In the genomic region with DNA sequence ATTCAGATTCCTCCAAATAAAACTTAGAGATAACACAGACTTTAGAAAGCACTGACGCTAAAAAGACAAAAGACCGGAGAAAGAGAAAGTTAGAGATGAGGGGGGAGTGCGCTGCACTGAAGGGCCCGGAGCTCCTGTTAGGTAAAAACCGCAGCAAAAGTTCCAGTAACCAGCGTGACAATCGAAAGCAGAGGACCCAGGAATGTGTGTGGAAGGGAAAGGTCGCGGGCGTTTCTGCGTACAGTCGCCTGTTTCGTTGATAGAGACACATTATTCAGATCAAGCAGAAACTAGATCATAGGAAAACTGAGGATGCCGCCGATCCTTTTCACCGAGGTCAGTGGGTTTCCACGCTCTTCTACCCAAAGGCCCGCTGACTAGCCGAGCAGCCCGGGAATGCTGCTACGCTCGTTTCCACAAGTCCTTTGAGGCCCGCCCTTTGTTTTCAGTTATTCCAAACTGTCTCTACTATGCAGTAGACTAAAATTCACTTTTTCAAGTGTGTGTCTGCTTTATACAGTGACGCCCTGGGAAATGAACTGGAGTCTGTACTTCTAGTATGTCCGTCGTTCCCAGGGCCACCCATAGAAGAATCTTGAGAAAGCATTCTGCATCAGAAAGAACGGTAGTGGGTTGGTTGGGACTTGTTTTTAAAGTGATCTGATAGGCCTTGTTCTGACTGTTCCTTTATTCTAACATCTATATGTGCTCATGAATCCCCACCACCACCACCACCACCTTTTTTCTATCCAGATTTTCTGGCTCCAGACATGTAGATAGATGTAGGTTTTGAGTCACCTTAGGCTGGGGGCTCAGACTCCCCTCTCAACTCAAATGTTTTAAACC, we compare ENCODE assay signal across 9 mouse cellular contexts. TPM values are rescaled to one million over a fixed set of nuclear protein-coding genes. Genes with fewer than 3 reads are reported as not detected.
DNase-seq lines count a peak whose midpoint lies in the region; ATAC-seq and TF ChIP-seq lines count a peak whose summit lies in the region.
"Had no signal": no experiment of that assay in that cellular context is flagged by ENCODE, and none has a peak within 500 bp of the region (broad histone marks: within the 10 kb centered on the region; RNA-seq: fewer than 3 reads in every experiment).

No protein-coding gene starts in this region.

- DNase-seq in layer of hippocampus, adult 2 months (ENCODE audit: low spot score in 2 of 2), result no peak
- DNase-seq in layer of hippocampus, adult 18-20 months (ENCODE audit: low spot score in 2 of 2), result no peak
- DNase-seq in liver, result peak; percentile 54
- peak; percentile 56 to 60 for DNase-seq in thymus, postnatal 36 days

- no peaks in the 10 kb centered on the region for H3K27me3 ChIP-seq in hindbrain, embryonic 12.5 days
- no peaks in the 10 kb centered on the region for H3K27me3 ChIP-seq in midbrain, embryonic 16.5 days (ENCODE audit: control insufficient read depth, insufficient read depth, low read depth, low read length)

- H3K27ac ChIP-seq in layer of hippocampus, adult 2 months, result peak overlapping the region; percentile 99
- peak overlapping the region; percentile 98 for H3K27ac ChIP-seq in hindbrain, embryonic 12.5 days
- peak overlapping the region; percentile 96 for H3K27ac ChIP-seq in midbrain, embryonic 16.5 days (ENCODE audit: low read length)

- H3K4me1 ChIP-seq in hindbrain, embryonic 12.5 days, result peaks cover 26% of the 10 kb centered on the region
- H3K4me1 ChIP-seq in midbrain, embryonic 16.5 days (ENCODE audit: control insufficient read depth, insufficient read depth, low read length), result peaks cover 17% of the 10 kb centered on the region; the same call in 1 of the 2 replicates

- no peak for TF ChIP-seq CTCF in layer of hippocampus, adult 2 months (conservative IDR thresholded peaks at IDR 0.05)

- peak; percentile 25 for ATAC-seq in activated CD4-positive, CD25-positive, alpha-beta regulatory T cell, adult 4 months
- peak; percentile 6 for ATAC-seq in erythroid progenitor cell, adult 5-6 weeks (replicated peaks; ENCODE audit: low FRiP score, poor library complexity, severe bottlenecking)
- peak; percentile 42 for ATAC-seq in hindbrain, embryonic 12.5 days (ENCODE audit: low FRiP score)
- ATAC-seq in midbrain, embryonic 16.5 days, result peak; percentile 50

- H3K9me3 ChIP-seq in hindbrain, embryonic 12.5 days (replicated peaks), result no peaks in the 10 kb centered on the region
- no peaks in the 10 kb centered on the region for H3K9me3 ChIP-seq in midbrain, embryonic 16.5 days (replicated peaks; ENCODE audit: control insufficient read depth, low read length, poor library complexity, severe bottlenecking)

- 5% methylated on average over 27 of the region's 27 CpGs for WGBS in hindbrain, embryonic 12.5 days
- WGBS in midbrain, embryonic 16.5 days, result 4% methylated on average over 27 of the region's 27 CpGs

- H3K4me3 ChIP-seq in layer of hippocampus, adult 2 months, result peak overlapping the region; percentile 68
- H3K4me3 ChIP-seq in hindbrain, embryonic 12.5 days, result peak overlapping the region; percentile 59
- H3K4me3 ChIP-seq in midbrain, embryonic 16.5 days (ENCODE audit: low read depth, low read length), result peak overlapping the region; percentile 45

- no peaks in the 10 kb centered on the region for H3K36me3 ChIP-seq in hindbrain, embryonic 12.5 days
- H3K36me3 ChIP-seq in midbrain, embryonic 16.5 days (ENCODE audit: control insufficient read depth, insufficient read depth, low read length), result no peaks in the 10 kb centered on the region

- peak overlapping the region; percentile 85 for H3K4me2 ChIP-seq in hindbrain, embryonic 12.5 days (replicated peaks)
- peak overlapping the region; percentile 56 for H3K4me2 ChIP-seq in midbrain, embryonic 16.5 days (ENCODE audit: low read length)

- peak overlapping the region; percentile 50 for H3K9ac ChIP-seq in hindbrain, embryonic 12.5 days
- H3K9ac ChIP-seq in midbrain, embryonic 16.5 days (ENCODE audit: low read depth, low read length), result peak overlapping the region; percentile 21

RNA-seq across cellular contexts. Expression of a gene that starts 0.7 kb away (rescaled TPM):
- 10 to 100 TPM; 29.6 to 29.9 TPM for total RNA-seq in layer of hippocampus, adult 2 months (2021)
- 10 to 100 TPM; 33.3 to 33.7 TPM for total RNA-seq in layer of hippocampus, adult 18-20 months (2021)
- 1 to 10 TPM; 1.9 to 2.2 TPM for polyA plus RNA-seq in activated CD4-positive, CD25-positive, alpha-beta regulatory T cell, adult 4 months (2017; shearing (Covaris generic))
- 928 and 1,194 TPM in 2 replicates for total RNA-seq in erythroid progenitor cell, adult 5-6 weeks (2015; ENCODE audit: low replicate concordance)
- 316 and 543 TPM in 2 replicates for total RNA-seq in erythroid progenitor cell, adult 5-6 weeks (2017; ENCODE audit: low replicate concordance)
- polyA plus RNA-seq in hindbrain, embryonic 12.5 days (2016; fragmentation: Nextera tagmentation; extraction: Ambion mirVana), result 5.0 and 10.9 TPM in 2 replicates
- polyA plus RNA-seq in midbrain, embryonic 16.5 days (2015; fragmentation: Nextera tagmentation; extraction: Ambion mirVana), result 3.3 and 3.8 TPM in 2 replicates

RNA-seq across cellular contexts. Expression of a gene that starts 4.7 kb away (rescaled TPM):
- total RNA-seq in layer of hippocampus, adult 2 months (2021), result 10 to 100 TPM; 48.4 to 51.6 TPM
- 10 to 100 TPM; 35.3 to 37.8 TPM for total RNA-seq in layer of hippocampus, adult 18-20 months (2021)
- polyA plus RNA-seq in activated CD4-positive, CD25-positive, alpha-beta regulatory T cell, adult 4 months (2017; shearing (Covaris generic)), result 10 to 100 TPM; 23.4 to 32.3 TPM
- total RNA-seq in erythroid progenitor cell, adult 5-6 weeks (2015; ENCODE audit: low replicate concordance), result 2,922 and 3,470 TPM in 2 replicates
- total RNA-seq in erythroid progenitor cell, adult 5-6 weeks (2017; ENCODE audit: low replicate concordance), result 1,426 and 2,043 TPM in 2 replicates
- 39.7 and 58.2 TPM in 2 replicates for polyA plus RNA-seq in hindbrain, embryonic 12.5 days (2016; fragmentation: Nextera tagmentation; extraction: Ambion mirVana)
- polyA plus RNA-seq in midbrain, embryonic 16.5 days (2015; fragmentation: Nextera tagmentation; extraction: Ambion mirVana), result 5.9 and 7.6 TPM in 2 replicates

RNA-seq across cellular contexts. Expression of a gene that starts 5.8 kb away (rescaled TPM):
- 100 to 1,000 TPM; 126 to 137 TPM for total RNA-seq in layer of hippocampus, adult 2 months (2021)
- total RNA-seq in layer of hippocampus, adult 18-20 months (2021), result 100 to 1,000 TPM; 146 to 147 TPM
- 10 to 100 TPM in 1 of 2 experiments, 1 to 10 TPM in 1; 5.2 to 11.1 TPM for polyA plus RNA-seq in activated CD4-positive, CD25-positive, alpha-beta regulatory T cell, adult 4 months (2017; shearing (Covaris generic))
- total RNA-seq in erythroid progenitor cell, adult 5-6 weeks (2015; ENCODE audit: low replicate concordance), result 4,676 and 5,120 TPM in 2 replicates
- 18,393 and 25,698 TPM in 2 replicates for total RNA-seq in erythroid progenitor cell, adult 5-6 weeks (2017; ENCODE audit: low replicate concordance)
- 8.6 and 14.4 TPM in 2 replicates for polyA plus RNA-seq in hindbrain, embryonic 12.5 days (2016; fragmentation: Nextera tagmentation; extraction: Ambion mirVana)
- 1.1 TPM in 1 of 2 replicates, not detected in the other for polyA plus RNA-seq in midbrain, embryonic 16.5 days (2015; fragmentation: Nextera tagmentation; extraction: Ambion mirVana)

RNA-seq across cellular contexts. Expression of a gene that starts 17.3 kb away (rescaled TPM):
- not detected for total RNA-seq in layer of hippocampus, adult 2 months (2021)
- total RNA-seq in layer of hippocampus, adult 18-20 months (2021), result not detected
- not detected for polyA plus RNA-seq in activated CD4-positive, CD25-positive, alpha-beta regulatory T cell, adult 4 months (2017; shearing (Covaris generic))
- 79.3 and 122 TPM in 2 replicates for total RNA-seq in erythroid progenitor cell, adult 5-6 weeks (2015; ENCODE audit: low replicate concordance)
- 53.9 and 62.7 TPM in 2 replicates for total RNA-seq in erythroid progenitor cell, adult 5-6 weeks (2017; ENCODE audit: low replicate concordance)
- 0.71 and 0.91 TPM in 2 replicates for polyA plus RNA-seq in hindbrain, embryonic 12.5 days (2016; fragmentation: Nextera tagmentation; extraction: Ambion mirVana)
- 0.39 TPM in 1 of 2 replicates, not detected in the other for polyA plus RNA-seq in midbrain, embryonic 16.5 days (2015; fragmentation: Nextera tagmentation; extraction: Ambion mirVana)
- total RNA-seq: neutrophil, adult 5-6 weeks had no signal

RNA-seq across cellular contexts. Expression of a gene that starts 18.5 kb away (rescaled TPM):
- total RNA-seq in layer of hippocampus, adult 2 months (2021), result 10 to 100 TPM in 1 of 2 experiments, not detected in 1; 11.7 TPM
- total RNA-seq in layer of hippocampus, adult 18-20 months (2021), result 10 to 100 TPM in 1 of 2 experiments, 1 to 10 TPM in 1; 8.7 to 12.8 TPM
- 10 to 100 TPM in 1 of 2 experiments, not detected in 1; 46.6 TPM for polyA plus RNA-seq in activated CD4-positive, CD25-positive, alpha-beta regulatory T cell, adult 4 months (2017; shearing (Covaris generic))
- total RNA-seq in erythroid progenitor cell, adult 5-6 weeks (2015; ENCODE audit: low replicate concordance), result not detected in 2 replicates
- total RNA-seq in erythroid progenitor cell, adult 5-6 weeks (2017; ENCODE audit: low replicate concordance), result 13,356 and 26,437 TPM in 2 replicates
- 16.0 and 22.0 TPM in 2 replicates for polyA plus RNA-seq in hindbrain, embryonic 12.5 days (2016; fragmentation: Nextera tagmentation; extraction: Ambion mirVana)
- polyA plus RNA-seq in midbrain, embryonic 16.5 days (2015; fragmentation: Nextera tagmentation; extraction: Ambion mirVana), result 7.4 and 13.2 TPM in 2 replicates

Comparison
In these comparisons a context has a peak if more than half of its experiments do, and no peak if none do; other contexts are left out.
1. DNase-seq: peak in liver (single experiment) and thymus, postnatal 36 days (2 of 2); none in layer of hippocampus, adult 2 months (0 of 2) and layer of hippocampus, adult 18-20 months (0 of 2).
2. RNA of a gene that starts 0.7 kb away (total RNA-seq): 316 to 1,194 TPM in erythroid progenitor cell, adult 5-6 weeks; 33.3 to 33.7 TPM in layer of hippocampus, adult 18-20 months and 29.6 to 29.9 TPM in layer of hippocampus, adult 2 months; every median in the first group is over 4 times any median in the second.
3. RNA of a gene that starts 4.7 kb away (total RNA-seq): 1,426 to 3,470 TPM in erythroid progenitor cell, adult 5-6 weeks; 48.4 to 51.6 TPM in layer of hippocampus, adult 2 months and 35.3 to 37.8 TPM in layer of hippocampus, adult 18-20 months; every median in the first group is over 10 times any median in the second.
4. RNA of a gene that starts 5.8 kb away (total RNA-seq): 4,676 to 25,698 TPM in erythroid progenitor cell, adult 5-6 weeks; 146 to 147 TPM in layer of hippocampus, adult 18-20 months and 126 to 137 TPM in layer of hippocampus, adult 2 months; every median in the first group is over 10 times any median in the second.
5. Peak in every context shown above with its lines, with median percentiles within 50 percentile points of each other: H3K27ac ChIP-seq, H3K4me3 ChIP-seq and ATAC-seq.